Mouse (Mus musculus) granulocyte monocyte progenitor cell, adult 5-6 weeks (primary cell): ENCODE data around the gene P2ry2. TPM values are rescaled to one million over a fixed set of nuclear protein-coding genes. Genes with fewer than 3 reads are reported as not detected.

ENCODE experiments used
- ATAC-seq: replicated peaks from 2 replicates; pipeline ENCODE4 v1.8.0; 2016; ENCODE audit warnings: mild to moderate bottlenecking, moderate TSS enrichment, inconsistent platforms; ENCODE audit not compliant: poor library complexity, severe bottlenecking
- total RNA-seq, 2 experiments: library from RNA; stranded (forward) in 1 of 2; stranded (reverse) in 1 of 2; fragments of 200-712, 200-1000 nt in 1 of 2; fragments of >200 nt in 1 of 2; fragmentation: Nextera tagmentation in 1 of 2; gene quantifications; 2 replicates each; pipeline ENCODE4 v1.2.3; 2014 to 2017

P2ry2 gene
- 8.7 and 15.1 TPM in 2 replicates for total RNA-seq (2014; fragmentation: Nextera tagmentation)
- 6.2 and 7.8 TPM in 2 replicates for total RNA-seq (2017)

GRCm38 (mm10) chr7:101012541-101012940, at the start of gene P2ry2:
P2ry2 (minus strand) TSS chr7:101012866.
- no peak for ATAC-seq

GRCm38 (mm10) chr7:101062246-101062645, 49.6 kb upstream of the P2ry2 start:
- ATAC-seq, result no peak

GRCm38 (mm10) chr7:101061381-101061780, 48.7 kb upstream of the P2ry2 start:
- peak; percentile 25 for ATAC-seq

- ATAC-seq, result peak; percentile 82
Measured at GRCm38 (mm10) chr7:101060476-101060875, 47.8 kb upstream of the P2ry2 start.

- peak; percentile 23; the same call in 1 of the 2 replicates for ATAC-seq
Measured at GRCm38 (mm10) chr7:101059188-101059587, 46.5 kb upstream of the P2ry2 start.

- ATAC-seq, result no peak
Measured at GRCm38 (mm10) chr7:101057309-101057708, 44.6 kb upstream of the P2ry2 start.

GRCm38 (mm10) chr7:101053136-101053535, 40.5 kb upstream of the P2ry2 start:
- no peak for ATAC-seq

GRCm38 (mm10) chr7:101051551-101052221, 39.0 kb upstream of the P2ry2 start:
- peak; percentile 60 for ATAC-seq

- ATAC-seq, result peak; percentile 77
Measured at GRCm38 (mm10) chr7:101050724-101051550, 38.3 kb upstream of the P2ry2 start.

- ATAC-seq, result no peak
Measured at GRCm38 (mm10) chr7:101049326-101050087, 36.8 kb upstream of the P2ry2 start.

GRCm38 (mm10) chr7:101048247-101048646, 35.6 kb upstream of the P2ry2 start:
- ATAC-seq, result no peak

- ATAC-seq, result no peak
Measured at GRCm38 (mm10) chr7:101043846-101044541, 31.3 kb upstream of the P2ry2 start.

GRCm38 (mm10) chr7:101041977-101042749, 29.5 kb upstream of the P2ry2 start:
- peak; percentile 80 for ATAC-seq

GRCm38 (mm10) chr7:101041544-101041943, 28.9 kb upstream of the P2ry2 start:
- ATAC-seq, result peak; percentile 10; the same call in 1 of the 2 replicates

GRCm38 (mm10) chr7:101033371-101033770, 20.7 kb upstream of the P2ry2 start:
- ATAC-seq, result no peak

- no peak for ATAC-seq
Measured at GRCm38 (mm10) chr7:101031234-101031633, 18.6 kb upstream of the P2ry2 start.

GRCm38 (mm10) chr7:101030756-101031155, 18.1 kb upstream of the P2ry2 start:
- ATAC-seq, result no peak

- ATAC-seq, result peak; percentile 39
Measured at GRCm38 (mm10) chr7:101029446-101029845, 16.8 kb upstream of the P2ry2 start.

- no peak for ATAC-seq
Measured at GRCm38 (mm10) chr7:101028991-101029390, 16.3 kb upstream of the P2ry2 start.
